Mouse (Mus musculus) ES-E14 (cell line): ENCODE data around the gene Sfxn1. TPM values are rescaled to one million over a fixed set of nuclear protein-coding genes. Genes with fewer than 3 reads are reported as not detected.
A peak's percentile ranks its signal among the peaks of the same experiment; 100 is the strongest.

Source experiments
- DNase-seq: peaks from one replicate; pipeline ENCODE4 v3.0.0-alpha.2; 2013; ENCODE audit warnings: low read depth, low spot score
- H3K27ac ChIP-seq: 2 replicates; pipeline ENCODE4 v1.5.1; 2012; ENCODE audit warnings: low read depth, mild to moderate bottlenecking, low read length, moderate library complexity, mixed read lengths; ENCODE audit not compliant: poor library complexity, insufficient read depth, severe bottlenecking
- H3K36me3 ChIP-seq: 2 replicates; pipeline ENCODE4 v1.6.1; 2012; ENCODE audit warnings: mild to moderate bottlenecking, low read length, moderate library complexity, mixed read lengths; ENCODE audit not compliant: control insufficient read depth, poor library complexity, insufficient read depth, severe bottlenecking
- H3K4me1 ChIP-seq, 2 experiments: fragments of 150-350 bp in 1 of 2; sonication (generic) in 1 of 2; 2 replicates each; pipeline ENCODE4 v1.6.1; 2012; ENCODE audit warnings: low read length in 2 of 2, mild to moderate bottlenecking in 1 of 2, mixed read lengths in 1 of 2; ENCODE audit not compliant: control insufficient read depth in 2 of 2, insufficient read depth in 2 of 2, poor library complexity in 1 of 2
- H3K4me3 ChIP-seq, 2 experiments: fragments of 150-350 bp in 1 of 2; sonication (generic) in 1 of 2; 2 replicates each; pipeline ENCODE4 v1.5.1; 2012; ENCODE audit warnings: low read length in 2 of 2, low read depth in 1 of 2, mild to moderate bottlenecking in 1 of 2, mixed read lengths in 1 of 2; ENCODE audit not compliant: insufficient read depth in 1 of 2, poor library complexity in 1 of 2, severe bottlenecking in 1 of 2
- H3K9ac ChIP-seq: 2 replicates; pipeline ENCODE4 v1.6.1; 2012; ENCODE audit warnings: low read depth, mild to moderate bottlenecking, low read length, mixed read lengths; ENCODE audit not compliant: poor library complexity, insufficient read depth, severe bottlenecking
- H3K9me3 ChIP-seq: fragments of 150-350 bp; sonication (generic); 2 replicates; pipeline ENCODE4 v1.6.1; 2012; ENCODE audit warnings: low read depth, mild to moderate bottlenecking, low read length; ENCODE audit not compliant: control insufficient read depth, insufficient read depth
- CHD2 ChIP-seq: IDR thresholded peaks from 2 replicates; pipeline ENCODE4 v1.6.1; 2014; ENCODE audit warnings: mild to moderate bottlenecking, low read depth, low read length, inconsistent platforms
- HCFC1 ChIP-seq: IDR thresholded peaks from 2 replicates; pipeline ENCODE4 v1.6.1; 2012; ENCODE audit warnings: low read length, inconsistent platforms, borderline replicate concordance; ENCODE audit not compliant: insufficient read depth
- MAFK ChIP-seq: IDR thresholded peaks from 2 replicates; pipeline ENCODE4 v1.6.1; 2014; ENCODE audit warnings: mild to moderate bottlenecking, low read depth, low read length, inconsistent platforms; ENCODE audit not compliant: insufficient read depth
- ZC3H11A ChIP-seq: IDR thresholded peaks from 2 replicates; pipeline ENCODE4 v1.6.1; 2012; ENCODE audit warnings: low read depth, mild to moderate bottlenecking, inconsistent platforms, low read length, borderline replicate concordance
- ZNF384 ChIP-seq: IDR thresholded peaks from 2 replicates; pipeline ENCODE4 v1.6.1; 2012; ENCODE audit warnings: low read depth, low read length, inconsistent platforms
- in situ Hi-C, 2 experiments: fragments of 600-800 bp; cut with MboI; formaldehyde crosslinking; loops; one replicate each; pipeline ENCODE4 v1.15.1; 2025; ENCODE audit warnings: low sequenced_read_pairs in 2 of 2, inconsistent platforms in 1 of 2; ENCODE audit not compliant: unreplicated experiment in 2 of 2
- total RNA-seq: library from RNA; depleted of rRNA; stranded (reverse); fragments of 300-350 nt; gene quantifications from 2 replicates; pipeline ENCODE4 v1.2.3, GENCODE M21; 2012

The Sfxn1 gene
- total RNA-seq, 1 experiment, result 36.1 TPM

DNA sequence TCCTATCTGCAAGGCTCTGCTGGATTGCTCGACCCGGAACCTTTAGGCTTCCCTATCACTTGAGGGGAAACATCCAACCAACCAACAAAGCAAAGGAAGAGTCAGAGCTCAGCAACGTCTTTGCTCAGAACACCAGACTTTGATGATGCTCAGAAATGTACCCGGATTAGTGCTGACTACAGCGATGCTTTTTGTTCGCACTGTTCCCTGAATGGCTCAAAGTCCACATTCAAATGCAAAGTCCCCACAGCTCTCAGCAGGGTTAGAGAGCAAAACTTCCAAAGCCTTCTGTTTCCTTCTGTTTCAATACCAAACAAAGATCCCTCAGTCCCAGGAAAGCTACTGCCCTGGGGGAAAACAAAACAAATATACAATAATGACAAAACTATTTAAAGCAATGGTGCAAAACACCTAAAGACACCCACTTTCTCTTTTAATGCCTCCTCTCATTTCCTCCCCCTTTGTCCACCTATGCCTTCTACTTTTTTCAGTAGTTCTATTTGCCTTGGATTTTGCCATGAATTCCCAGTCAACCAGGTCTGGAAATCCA, 4.0 kb upstream of the Sfxn1 start:
- Histone ChIP-seq H3K27ac (no peak overlapping the region), H3K9ac (no peak overlapping the region), H3K4me1 (peaks cover 3 to 5% of the 10 kb centered on the region in 2 experiments; a peak in 2 of 4 replicates), H3K36me3 (no peaks in the 10 kb centered on the region), H3K4me3 (no peak overlapping the region), H3K9me3 (no peaks in the 10 kb centered on the region)
- DNase-seq, result no peak
- in situ Hi-C loops, result loop anchor here in 1 of 2 experiments (25.0 kb wide), 1 partner anchor 280 kb away; no protein-coding TSS in a partner anchor
- TF ChIP-seq CHD2, result no peak
- no peak for TF ChIP-seq ZNF384
- peak; percentile 73; the same call in 1 of the 2 replicates for TF ChIP-seq MAFK

DNA sequence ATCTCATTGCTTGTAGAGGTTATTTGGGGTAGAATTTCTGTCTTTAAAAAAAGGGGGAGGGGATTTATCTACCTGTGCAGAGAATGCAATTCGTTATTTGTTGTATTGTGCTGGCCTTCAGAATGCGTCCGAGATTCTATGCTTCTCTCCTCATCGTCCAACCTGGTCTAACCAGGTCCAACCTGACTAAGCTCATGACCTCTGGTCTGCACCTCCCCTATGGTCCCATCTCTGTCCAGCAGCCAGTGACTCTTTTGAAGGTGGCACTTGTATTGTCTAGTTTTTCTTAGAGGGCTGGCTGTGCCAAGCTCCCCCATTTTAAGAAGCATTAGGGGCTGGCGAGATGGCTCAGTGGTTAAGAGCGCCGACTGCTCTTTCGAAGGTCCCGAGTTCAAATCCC, 658 bp upstream of the Sfxn1 start:
- no peak for TF ChIP-seq ZNF384
- TF ChIP-seq HCFC1, result no peak
- in situ Hi-C loops, result loop anchor here in 1 of 2 experiments (25.0 kb wide), 1 partner anchor 284 kb away; no protein-coding TSS in a partner anchor

DNA sequence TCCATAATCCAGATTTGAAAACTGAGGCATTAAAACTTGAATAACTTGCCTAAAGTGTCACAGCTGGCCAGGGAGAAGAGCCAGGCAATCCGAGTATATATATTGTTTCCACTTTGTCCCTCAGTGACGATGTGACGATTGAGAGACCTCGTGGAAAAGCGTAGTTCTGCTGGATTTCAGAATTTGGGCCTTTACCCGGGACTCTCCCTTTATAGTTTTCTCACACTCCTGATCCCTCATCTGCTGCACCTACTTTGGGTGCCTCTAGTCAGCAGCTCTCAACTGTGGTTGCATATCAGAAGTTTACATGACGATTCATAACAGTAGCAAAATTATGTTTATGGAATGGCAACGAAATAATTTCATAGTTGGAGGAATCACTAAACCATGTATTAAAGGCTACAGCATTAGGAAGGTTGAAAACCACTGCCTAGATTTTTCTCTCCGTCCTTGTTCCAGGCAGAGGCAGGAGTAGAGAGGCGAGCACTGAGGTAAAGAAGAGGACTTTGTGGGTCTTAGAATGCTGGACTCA, 923 bp downstream of the Sfxn1 start:
- H3K27ac ChIP-seq, result no peak overlapping the region
- H3K4me1 ChIP-seq, result peaks cover 3 to 10% of the 10 kb centered on the region in 2 experiments; a peak in 3 of 4 replicates
- in situ Hi-C loops, result loop anchor here in 1 of 2 experiments (25.0 kb wide), 1 partner anchor 285 kb away; no protein-coding TSS in a partner anchor
- DNase-seq, result no peak
- H3K4me3 ChIP-seq, result peak overlapping the region; percentile 78 to 80
- TF ChIP-seq ZNF384, result no peak
- no peak for TF ChIP-seq MAFK
- TF ChIP-seq ZC3H11A, result no peak
- TF ChIP-seq CHD2, result no peak
- no peak for TF ChIP-seq HCFC1
- no peaks in the 10 kb centered on the region for H3K9me3 ChIP-seq
- H3K9ac ChIP-seq, result peak overlapping the region; percentile 88
- peaks cover 5% of the 10 kb centered on the region; the same call in 1 of the 2 replicates for H3K36me3 ChIP-seq

More for the DNA sequence above, 658 bp upstream of the Sfxn1 start:
- Histone ChIP-seq H3K27ac (no peak overlapping the region), H3K4me3 (peak overlapping the region in 1 of 2 experiments; percentile 47; a peak in 2 of 4 replicates), H3K4me1 (peaks cover 4 to 10% of the 10 kb centered on the region in 2 experiments; a peak in 3 of 4 replicates), H3K9ac (no peak overlapping the region), H3K36me3 (peaks cover 4% of the 10 kb centered on the region; the same call in 1 of the 2 replicates), H3K9me3 (no peaks in the 10 kb centered on the region)
- DNase-seq, result no peak

- H3K36me3 ChIP-seq, result peaks cover 5% of the 10 kb centered on the region; the same call in 1 of the 2 replicates
- TF ChIP-seq ZNF384 (no peak), ZC3H11A (no peak), CHD2 (no peak), HCFC1 (no peak), MAFK (no peak)
- no peak overlapping the region for H3K27ac ChIP-seq
- H3K4me1 ChIP-seq, result peaks cover 3 to 8% of the 10 kb centered on the region in 2 experiments; a peak in 2 of 4 replicates
- peak overlapping the region; percentile 88; the same call in 1 of the 2 replicates for H3K9ac ChIP-seq
- H3K4me3 ChIP-seq, result peak overlapping the region; percentile 78 to 80; a peak in 3 of 4 replicates
- H3K9me3 ChIP-seq, result no peaks in the 10 kb centered on the region
- in situ Hi-C loops, result loop anchor here in 1 of 2 experiments (25.0 kb wide), 1 partner anchor 286 kb away; no protein-coding TSS in a partner anchor
- no peak for DNase-seq
Measured at GRCm38 (mm10) chr13:54073066-54073465, 1.4 kb downstream of the Sfxn1 start.

- Histone ChIP-seq H3K9me3 (no peaks in the 10 kb centered on the region), H3K27ac (no peak overlapping the region), H3K4me3 (no peak overlapping the region), H3K36me3 (peaks cover 5% of the 10 kb centered on the region; the same call in 1 of the 2 replicates), H3K9ac (no peak overlapping the region), H3K4me1 (peaks cover 3 to 7% of the 10 kb centered on the region in 2 experiments; a peak in 2 of 4 replicates)
- TF ChIP-seq HCFC1 (no peak), MAFK (no peak), ZNF384 (no peak), CHD2 (no peak), ZC3H11A (no peak)
- no peak for DNase-seq
- in situ Hi-C loops, result loop anchor here in 1 of 2 experiments (25.0 kb wide), 1 partner anchor 286 kb away; no protein-coding TSS in a partner anchor
Measured at GRCm38 (mm10) chr13:54073491-54073890, 1.8 kb downstream of the Sfxn1 start.
